Mouse (Mus musculus) stomach, embryonic 15.5 days (tissue): ENCODE measurements around the gene Ifi208. TPM values are rescaled to one million over a fixed set of nuclear protein-coding genes. Genes with fewer than 3 reads are reported as not detected.

Experiments used
- ATAC-seq: fragments of 200-750 bp; cut with Nextera tagmentation; 2 replicates; pipeline ENCODE4 v1.8.0; 2017; ENCODE audit warnings: low read depth, moderate number of reproducible peaks, moderate TSS enrichment; ENCODE audit not compliant: insufficient read depth, low FRiP score
- H3K27ac ChIP-seq: fragments of 300-500 bp; sonication (generic); 2 replicates; pipeline ENCODE4 v1.5.1; 2015; ENCODE audit warnings: mild to moderate bottlenecking, inconsistent platforms
- H3K27me3 ChIP-seq: fragments of 300-500 bp; sonication (generic); replicated peaks from 2 replicates; pipeline ENCODE4 v1.6.1; 2015; ENCODE audit warnings: inconsistent platforms
- H3K36me3 ChIP-seq: fragments of 300-500 bp; sonication (generic); 2 replicates; pipeline ENCODE4 v1.6.1; 2015; ENCODE audit warnings: inconsistent platforms
- H3K4me1 ChIP-seq: fragments of 300-500 bp; sonication (generic); 2 replicates; pipeline ENCODE4 v1.6.1; 2015; ENCODE audit warnings: inconsistent platforms
- H3K4me2 ChIP-seq: fragments of 300-500 bp; sonication (generic); 2 replicates; pipeline ENCODE4 v1.6.1; 2015; ENCODE audit warnings: mild to moderate bottlenecking, inconsistent platforms
- H3K4me3 ChIP-seq: fragments of 300-500 bp; sonication (generic); replicated peaks from 2 replicates; pipeline ENCODE4 v1.5.1; 2015; ENCODE audit warnings: inconsistent platforms
- H3K9ac ChIP-seq: fragments of 300-500 bp; sonication (generic); 2 replicates; pipeline ENCODE4 v1.6.1; 2015; ENCODE audit warnings: inconsistent platforms
- H3K9me3 ChIP-seq: fragments of 300-500 bp; sonication (generic); 2 replicates; pipeline ENCODE4 v1.6.1; 2016; ENCODE audit warnings: inconsistent platforms
- WGBS: fragments of 180-500 bp; shearing (Covaris S2); methylation state at CpG from one replicate; pipeline ENCODE4 v1.1.7; 2015; 5-methylcytosine and 5-hydroxymethylcytosine counted together
- microRNA-seq: library from miRNA; unstranded; fragments of <30 nt; microRNA quantifications from one replicate; pipeline ENCODE4, GENCODE M21; 2016
- polyA plus RNA-seq: library from polyadenylated mRNA; unstranded; fragments of >200 nt; fragmentation: Nextera tagmentation; extraction: Ambion mirVana; gene quantifications from 2 replicates; pipeline ENCODE4 v1.2.1, GENCODE M21; 2015

Ifi208 gene
- polyA plus RNA-seq, 1 experiment from 2014 or later, result not detected

DNA sequence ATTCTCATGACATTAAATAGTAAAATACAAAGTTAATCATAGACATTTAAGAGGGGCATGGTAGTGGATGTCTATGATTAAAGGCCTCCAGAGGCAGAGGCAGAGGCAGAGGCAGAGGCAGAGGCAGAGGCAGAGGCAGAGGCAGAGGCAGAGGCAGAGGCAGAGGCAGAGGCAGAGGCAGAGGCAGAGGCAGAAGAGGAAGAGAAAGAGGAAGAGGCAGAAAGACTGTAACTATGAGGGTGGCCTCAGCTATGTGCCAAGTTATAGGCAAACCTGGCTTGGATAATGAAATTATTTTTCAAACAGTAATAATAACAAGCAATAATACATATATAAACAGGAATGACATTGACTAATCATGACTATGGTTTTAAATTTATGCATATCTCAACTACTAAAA is 67.1 kb downstream of the Ifi208 start:
- Histone ChIP-seq H3K4me1 (no peaks in the 10 kb centered on the region), H3K36me3 (no peaks in the 10 kb centered on the region), H3K9ac (no peak overlapping the region), H3K9me3 (no peaks in the 10 kb centered on the region), H3K4me3 (no peak overlapping the region), H3K27me3 (no peaks in the 10 kb centered on the region), H3K4me2 (no peak overlapping the region), H3K27ac (no peak overlapping the region)
- no peak for ATAC-seq

DNA sequence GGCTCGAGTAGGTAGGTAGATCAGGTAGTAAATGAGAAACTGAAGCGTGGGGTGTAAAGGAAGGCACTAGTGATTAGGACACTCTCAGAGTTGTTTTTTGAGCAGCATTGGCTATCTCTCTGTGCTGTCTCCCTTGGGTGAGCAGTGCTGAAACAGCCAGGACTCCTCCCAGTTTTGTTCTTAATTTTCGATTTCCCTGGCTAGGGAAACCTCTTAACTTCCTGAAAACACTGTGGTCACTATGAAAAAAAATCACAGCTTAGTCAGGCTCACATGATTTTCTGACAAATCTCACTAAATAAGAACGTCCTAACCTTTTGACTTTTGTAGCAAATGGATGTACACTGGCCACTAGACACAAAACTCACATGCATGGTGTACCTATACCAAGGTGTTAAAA is 68.2 kb downstream of the Ifi208 start, which contains the start of gene Ifi207:
TSS of gene Ifi207 (minus strand) at position 92 of the 400 bp plus-strand sequence.
- no peak within 1 kb of the TSS for H3K9ac ChIP-seq
- H3K36me3 ChIP-seq, result no peaks in the 10 kb centered on the region
- H3K9me3 ChIP-seq, result no peaks in the 10 kb centered on the region
- no peaks in the 10 kb centered on the region for H3K4me1 ChIP-seq
- H3K27me3 ChIP-seq, result no peaks in the 10 kb centered on the region
- H3K27ac ChIP-seq, result no peak within 1 kb of the TSS
- H3K4me3 ChIP-seq, result no peak within 1 kb of the TSS
- H3K4me2 ChIP-seq, result no peak within 1 kb of the TSS
- 64% methylated on average over 4 of the region's 4 CpGs for WGBS
- no peak for ATAC-seq

DNA sequence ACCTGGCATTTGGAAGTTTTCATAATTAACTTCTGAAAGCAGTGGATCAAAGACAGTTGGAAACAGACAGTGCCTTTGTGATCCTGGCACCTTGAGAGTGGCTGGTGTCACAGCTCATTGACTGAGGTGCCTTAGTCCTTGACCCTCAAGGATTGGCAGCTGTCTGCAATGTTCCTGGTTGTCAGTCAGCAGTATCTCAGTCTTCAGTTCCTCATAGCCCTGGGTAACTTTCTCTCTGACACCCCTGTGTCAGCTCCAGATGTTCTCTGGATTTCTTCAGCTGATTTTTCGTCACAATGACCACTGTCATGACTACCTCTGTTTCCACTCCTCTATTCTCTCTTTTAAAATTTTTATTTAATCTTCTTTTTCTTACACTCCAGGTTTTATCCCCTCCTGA is 68.8 kb downstream of the Ifi208 start:
- Histone ChIP-seq H3K27me3 (no peaks in the 10 kb centered on the region), H3K27ac (no peak overlapping the region), H3K4me2 (no peak overlapping the region), H3K9ac (no peak overlapping the region), H3K4me1 (no peaks in the 10 kb centered on the region), H3K4me3 (no peak overlapping the region), H3K36me3 (no peaks in the 10 kb centered on the region), H3K9me3 (no peaks in the 10 kb centered on the region)
- no peak for ATAC-seq
- 68% methylated on average over 1 of the region's 1 CpGs for WGBS

Small RNA genes lying within 50 kb of the gene (microRNA-seq; reads per million reads assigned to microRNA genes)
- not detected for gene Gm44339

Other genes with a start within 250 kb of the Ifi208 start
- 0.18 and 0.21 TPM in 2 replicates for gene Ifi206, start 182.6 kb upstream of the Ifi208 start, polyA plus RNA-seq
- 0.04 TPM in 1 of 2 replicates, not detected in the other for gene Ifi214, start 137.7 kb upstream of the Ifi208 start, polyA plus RNA-seq
- 0.45 and 0.54 TPM in 2 replicates for gene Ifi213, start 74.4 kb upstream of the Ifi208 start, polyA plus RNA-seq
- 0.67 and 0.80 TPM in 2 replicates for gene Ifi209, start 42.8 kb upstream of the Ifi208 start, polyA plus RNA-seq
- gene Ifi207, start 68.1 kb downstream of the Ifi208 start, polyA plus RNA-seq, result 1.1 and 1.2 TPM in 2 replicates
- 2.6 and 2.9 TPM in 2 replicates for gene Ifi204, start 93.3 kb downstream of the Ifi208 start, polyA plus RNA-seq
- 0.92 and 1.2 TPM in 2 replicates for gene Ifi211, start 239.4 kb downstream of the Ifi208 start, polyA plus RNA-seq